Mouse (Mus musculus) cerebellum, adult 8-10 months (tissue): Measurements from ENCODE around the gene Faah.
A peak's percentile ranks its signal among the peaks of the same experiment; 100 is the strongest.

Experiments
- DNase-seq: peaks from one replicate; pipeline ENCODE4 v3.0.0; 2022

The Faah gene

GRCm38 (mm10) chr4:115996729-115997128 is 21.0 kb downstream of the Faah start:
- DNase-seq: no peak

- no peak for DNase-seq
Measured at GRCm38 (mm10) chr4:115995376-115995730, 22.4 kb downstream of the Faah start.

DNA sequence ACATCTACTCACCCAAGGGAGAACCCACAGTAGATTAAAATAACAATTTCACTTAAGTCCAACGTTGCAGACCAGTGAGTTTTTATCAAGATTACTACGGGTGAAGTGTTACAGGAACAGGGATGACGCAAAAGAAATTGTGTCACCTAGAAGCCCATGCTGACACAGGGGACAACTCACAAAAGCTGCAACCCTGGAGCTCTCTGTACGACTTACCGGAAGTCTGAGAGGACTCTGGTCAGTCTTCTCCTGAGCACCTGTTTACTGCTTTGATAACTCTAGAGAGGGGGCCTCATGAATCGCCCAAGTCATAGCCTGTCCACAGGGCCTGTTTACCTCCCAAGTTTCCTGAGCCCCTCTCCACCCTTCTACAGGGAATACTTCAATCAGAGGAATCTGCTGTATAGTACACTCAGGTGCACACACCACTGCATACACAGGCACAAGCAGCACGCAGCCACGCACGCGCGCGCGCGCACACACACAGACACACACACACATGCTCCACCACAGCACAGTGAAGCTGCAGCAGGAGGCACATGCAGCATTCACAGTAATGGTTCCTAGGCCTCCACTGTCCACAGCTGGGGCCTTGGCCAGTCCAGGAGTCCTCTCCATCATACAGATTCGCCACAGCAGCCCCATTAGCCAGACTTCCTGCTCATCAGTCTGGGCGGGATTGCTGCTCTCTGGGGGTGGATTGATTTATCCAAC is 22.9 kb downstream of the Faah start:
- DNase-seq: no peak

DNA sequence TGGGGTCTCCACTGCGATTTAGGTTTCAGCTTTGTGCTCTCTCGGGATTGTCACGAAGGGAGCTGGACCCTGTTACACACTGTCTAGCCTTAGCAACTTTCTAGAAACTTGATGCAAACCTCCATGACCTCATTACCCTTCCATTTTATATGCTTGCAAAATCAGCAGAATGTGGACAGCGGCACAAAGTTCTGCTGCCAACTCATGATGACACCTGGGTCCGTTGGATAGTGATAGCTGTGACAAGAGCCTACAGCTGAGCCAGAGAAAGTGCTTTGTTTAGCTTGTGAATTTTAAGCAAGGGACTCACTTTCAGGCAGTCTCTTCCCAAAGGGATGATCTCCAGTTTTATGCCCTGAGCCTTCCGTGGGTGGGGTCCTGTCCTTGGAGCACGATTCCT is 28.3 kb downstream of the Faah start:
- no peak for DNase-seq

GRCm38 (mm10) chr4:115987858-115988530 is 29.7 kb downstream of the Faah start:
- DNase-seq: no peak

- DNase-seq: no peak
Measured at GRCm38 (mm10) chr4:115987436-115987835, 30.3 kb downstream of the Faah start.

GRCm38 (mm10) chr4:115984967-115985366 is 32.8 kb downstream of the Faah start:
- no peak for DNase-seq

DNA sequence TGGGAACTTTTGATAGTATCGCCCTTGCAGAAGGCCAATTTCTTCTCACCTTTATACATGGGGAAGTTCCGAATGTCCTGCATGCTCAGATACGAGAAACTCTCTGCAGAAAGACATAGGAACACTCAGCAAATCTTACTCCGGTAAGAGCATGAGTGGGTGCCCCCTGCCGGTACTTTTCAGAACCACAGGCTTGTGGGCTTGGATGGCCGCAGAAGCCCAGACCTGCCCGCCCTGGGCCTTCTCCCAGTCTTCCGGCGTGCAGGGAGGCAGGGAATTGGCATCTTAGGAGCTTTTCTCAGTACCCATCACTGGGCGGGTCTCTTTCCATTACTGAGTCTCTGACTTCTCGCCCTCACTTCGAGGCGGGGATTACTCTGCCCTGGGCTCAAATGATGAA is 33.6 kb downstream of the Faah start:
- DNase-seq: peak; percentile 85

DNA sequence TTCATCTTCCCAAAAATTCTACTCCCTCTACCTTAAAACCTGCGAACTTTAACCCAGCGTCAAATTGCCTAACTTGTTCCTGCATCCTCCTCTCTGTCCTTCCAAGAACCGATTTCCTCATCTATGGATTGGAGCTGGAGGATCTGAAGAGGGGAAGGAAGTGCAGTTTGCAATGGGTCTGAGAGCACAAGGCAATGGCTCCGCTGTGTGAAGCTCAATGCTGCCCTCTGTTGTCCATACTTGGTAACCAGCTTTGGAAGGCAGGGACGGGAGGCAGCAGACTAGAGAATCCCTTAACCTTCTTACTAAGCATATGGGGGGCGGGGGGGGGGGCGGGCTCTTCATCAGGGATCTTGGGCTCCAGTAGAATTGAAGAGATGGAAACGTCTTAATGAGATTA is 37.0 kb downstream of the Faah start:
- peak; percentile 62 for DNase-seq

GRCm38 (mm10) chr4:115979437-115979836 is 38.3 kb downstream of the Faah start:
- DNase-seq: no peak

GRCm38 (mm10) chr4:115978911-115979310 is 38.8 kb downstream of the Faah start:
- DNase-seq: no peak

GRCm38 (mm10) chr4:115972543-115972942 is 45.2 kb downstream of the Faah start:
- no peak for DNase-seq

- DNase-seq: no peak
Measured at GRCm38 (mm10) chr4:115964446-115964845, 53.3 kb downstream of the Faah start.

DNA sequence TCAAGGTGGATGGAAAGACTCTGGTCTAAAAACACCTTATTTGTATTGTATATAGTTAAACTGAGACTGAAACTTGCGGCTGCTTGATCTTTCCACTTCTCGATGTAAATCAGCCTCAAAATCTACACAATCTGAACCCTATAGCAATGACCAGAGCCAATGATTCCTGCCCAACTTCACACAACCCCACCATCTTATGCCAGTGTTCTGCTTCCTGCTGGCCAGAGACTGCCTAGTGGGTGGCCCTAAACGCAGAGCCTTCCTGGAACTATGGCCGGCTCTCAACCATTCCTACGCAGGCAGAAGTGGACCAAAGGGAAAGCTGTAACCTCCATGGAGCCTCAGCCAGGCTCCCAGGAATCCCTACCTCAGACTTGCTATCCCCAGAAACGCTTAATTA is 54.0 kb downstream of the Faah start:
- DNase-seq: no peak

- DNase-seq: peak; percentile 14
Measured at GRCm38 (mm10) chr4:115962671-115963412, 54.9 kb downstream of the Faah start.

- no peak for DNase-seq
Measured at GRCm38 (mm10) chr4:115961991-115962390, 55.7 kb downstream of the Faah start.

- no peak for DNase-seq
Measured at GRCm38 (mm10) chr4:115959546-115959945, 58.2 kb downstream of the Faah start.

GRCm38 (mm10) chr4:115955494-115955775 is 62.3 kb downstream of the Faah start:
- no peak for DNase-seq

DNA sequence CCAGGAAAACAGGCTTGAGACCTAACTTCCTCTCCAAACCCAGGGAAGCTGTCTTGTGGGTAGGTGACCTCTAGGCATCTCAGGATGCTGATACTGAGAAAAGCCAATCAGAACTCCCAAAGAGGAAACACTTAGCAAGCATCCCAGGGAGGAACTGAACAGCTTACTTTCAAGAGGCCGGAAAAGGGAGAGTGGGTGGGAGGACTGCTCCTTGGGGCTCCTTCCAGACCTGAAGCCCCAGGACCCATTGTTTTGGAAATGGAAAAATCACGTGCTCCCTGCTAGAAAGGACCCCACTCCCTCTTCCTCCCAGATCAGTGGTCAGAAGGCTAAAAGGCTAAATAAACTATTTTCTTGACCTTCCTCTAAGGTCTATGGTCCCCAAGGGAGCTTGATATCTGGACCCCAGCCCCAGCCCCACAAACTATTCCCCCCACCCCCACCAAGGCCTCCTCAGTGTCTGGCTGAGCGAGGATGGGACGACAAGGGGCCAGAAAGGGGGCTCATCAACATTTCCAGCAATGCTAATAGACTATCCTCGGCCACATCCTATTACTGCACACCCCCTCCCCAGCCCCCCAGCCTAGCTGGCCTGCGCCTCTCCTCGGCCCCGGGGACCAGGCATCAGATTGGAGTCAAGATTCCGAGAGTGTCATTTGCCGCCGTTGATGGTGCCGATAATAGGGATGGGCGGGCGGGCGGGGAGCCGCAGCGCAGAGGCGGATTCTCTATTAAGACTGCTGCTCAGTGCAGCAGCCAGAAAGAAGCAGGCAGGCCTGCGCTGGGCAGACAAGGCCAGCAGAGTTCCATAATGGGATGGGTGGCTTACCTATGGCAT is 62.9 kb downstream of the Faah start:
- no peak for DNase-seq

GRCm38 (mm10) chr4:115953559-115953958 is 64.2 kb downstream of the Faah start:
- no peak for DNase-seq

DNA sequence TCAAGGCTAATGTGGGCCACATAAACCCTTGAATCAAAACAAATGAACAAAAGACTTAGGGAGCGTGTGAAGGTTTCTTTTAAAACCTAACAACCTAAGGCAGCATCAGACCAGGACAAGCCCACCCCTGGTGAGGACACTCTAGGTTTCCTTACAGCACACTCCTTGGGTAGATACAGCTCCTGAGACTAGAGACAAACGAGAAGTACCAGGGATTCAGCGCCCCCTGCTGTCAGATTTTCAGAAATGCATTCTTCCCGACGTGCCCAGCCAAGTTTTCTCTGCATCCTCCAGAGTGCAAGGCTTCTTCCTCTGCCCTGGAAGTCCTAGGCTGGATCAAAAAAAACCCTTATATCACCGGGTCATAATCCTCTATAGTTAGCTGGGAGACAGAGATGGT is 65.0 kb downstream of the Faah start:
- peak; percentile 42 for DNase-seq

DNA sequence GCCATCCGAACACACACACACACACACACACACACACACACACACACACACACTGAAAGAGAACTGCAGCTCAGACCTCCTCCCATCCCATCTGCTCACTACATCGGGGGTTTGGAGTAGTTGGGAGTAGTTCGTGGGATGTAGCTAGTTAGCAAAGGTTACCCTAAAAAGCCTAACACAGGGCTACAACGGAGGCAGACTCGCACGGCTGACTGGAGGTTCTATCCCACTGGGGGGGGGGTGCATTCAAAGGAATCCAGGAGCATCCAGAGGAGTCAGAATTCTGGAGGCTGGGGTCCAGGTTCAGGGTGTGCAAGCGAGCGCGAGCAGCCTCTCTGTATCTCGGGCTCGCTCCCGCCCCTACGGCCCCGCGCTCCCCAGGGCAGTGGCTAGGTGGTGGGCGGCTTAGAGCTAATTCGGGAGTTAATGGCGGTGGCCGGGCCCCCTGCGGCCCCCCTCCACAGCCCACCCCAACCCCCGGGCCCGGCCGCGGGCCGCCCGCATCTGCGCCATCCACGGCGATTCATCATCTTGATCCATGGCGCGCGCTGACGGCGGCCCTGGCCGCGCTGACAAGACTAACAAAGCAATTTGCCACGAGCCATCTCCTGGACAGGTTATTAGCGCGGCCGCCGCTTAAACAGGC is 73.9 kb downstream of the Faah start:
- no peak for DNase-seq
